Mouse (Mus musculus) G1E (cell line): ENCODE measurements around the gene Coro1c.

ENCODE experiments used
- CTCF ChIP-seq: IDR thresholded peaks from 2 replicates; pipeline ENCODE4 v1.5.1; 2012; ENCODE audit warnings: low read depth, low read length, inconsistent platforms, mixed read lengths
- TAL1 ChIP-seq: conservative IDR thresholded peaks from 2 replicates; pipeline ENCODE4 v1.6.1; 2012; ENCODE audit warnings: low read depth, low read length, inconsistent platforms, mixed read lengths

- TF ChIP-seq TAL1 (no peak), CTCF (no peak)
Observed at GRCm38 (mm10) chr5:113842906-113843305, 65.7 kb downstream of the Coro1c start.
